Mouse (Mus musculus): ENCODE results near the gene Mmp20.
A peak's percentile ranks its signal among the peaks of the same experiment; 100 is the strongest.

Mmp20 gene

DNA sequence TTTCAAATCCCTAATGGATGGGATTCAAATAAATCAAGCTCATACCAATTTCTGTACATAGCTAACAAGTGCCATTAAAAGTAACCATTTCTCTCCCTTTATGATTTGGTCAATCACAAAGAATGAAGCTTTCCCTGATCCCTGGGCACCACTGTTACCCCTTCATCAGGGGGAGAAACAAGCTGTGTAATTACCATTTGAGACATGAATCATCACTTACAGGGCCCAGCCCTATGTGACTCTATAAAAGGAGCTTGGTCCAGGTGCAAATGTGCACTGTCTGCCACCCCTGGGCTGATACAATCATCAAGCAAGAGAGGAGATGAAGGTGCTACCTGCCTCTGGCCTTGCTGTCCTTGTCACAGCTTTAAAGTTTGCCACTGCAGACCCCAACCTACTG lies at the start of gene Mmp20:
TSS of gene Mmp20 (plus strand) at position 301 of the 400 bp plus-strand sequence.
- DNase-seq (ENCODE audit: low read depth, low spot score), result no peak

DNA sequence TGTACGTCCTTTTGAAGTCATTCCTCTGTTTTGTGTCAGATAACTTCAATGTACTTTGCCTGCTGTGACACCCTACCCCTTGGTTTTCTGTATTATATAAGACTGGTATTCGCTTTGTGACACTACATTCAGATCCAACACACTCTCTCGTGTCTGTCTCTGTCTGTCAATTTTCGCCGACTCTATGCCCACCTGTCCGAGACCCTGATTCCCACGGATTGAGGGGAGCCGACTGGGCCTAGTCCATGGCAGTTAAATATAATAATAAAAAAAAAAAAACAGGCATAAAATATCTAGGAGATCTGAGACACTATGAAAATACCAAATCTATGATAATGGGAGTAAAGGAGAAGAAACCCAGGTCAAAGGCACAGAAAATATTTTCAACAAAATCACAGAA lies 38.0 kb upstream of the Mmp20 start:
- DNase-seq (ENCODE audit: low read depth, low spot score), result no peak

DNA sequence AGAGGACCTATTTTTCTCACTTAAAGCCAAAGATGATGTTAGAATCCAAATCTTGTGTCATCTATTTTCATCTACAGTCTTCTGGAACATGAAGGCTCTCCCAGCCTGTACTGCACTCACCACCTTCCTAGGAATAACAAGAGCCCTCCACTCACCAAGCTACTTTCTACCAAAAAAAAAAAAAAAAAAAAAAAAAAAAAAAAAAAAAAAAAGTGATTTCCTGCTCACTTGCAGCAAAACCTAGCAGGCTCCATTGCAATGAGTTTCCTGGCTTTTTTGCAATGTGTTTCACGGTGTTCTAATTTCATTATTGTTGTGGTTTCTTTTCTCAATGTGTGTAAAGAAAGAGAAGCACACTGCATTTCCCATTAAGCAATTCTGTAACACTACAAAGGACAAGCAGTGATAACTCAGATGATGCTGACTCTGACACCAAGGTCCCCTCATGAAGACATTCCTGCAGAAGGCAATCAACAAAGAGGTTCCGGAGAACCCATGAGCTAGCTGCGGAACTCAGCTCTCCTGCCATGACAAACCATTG lies 34.7 kb upstream of the Mmp20 start:
- no peak for DNase-seq (ENCODE audit: low read depth, low spot score)

DNA sequence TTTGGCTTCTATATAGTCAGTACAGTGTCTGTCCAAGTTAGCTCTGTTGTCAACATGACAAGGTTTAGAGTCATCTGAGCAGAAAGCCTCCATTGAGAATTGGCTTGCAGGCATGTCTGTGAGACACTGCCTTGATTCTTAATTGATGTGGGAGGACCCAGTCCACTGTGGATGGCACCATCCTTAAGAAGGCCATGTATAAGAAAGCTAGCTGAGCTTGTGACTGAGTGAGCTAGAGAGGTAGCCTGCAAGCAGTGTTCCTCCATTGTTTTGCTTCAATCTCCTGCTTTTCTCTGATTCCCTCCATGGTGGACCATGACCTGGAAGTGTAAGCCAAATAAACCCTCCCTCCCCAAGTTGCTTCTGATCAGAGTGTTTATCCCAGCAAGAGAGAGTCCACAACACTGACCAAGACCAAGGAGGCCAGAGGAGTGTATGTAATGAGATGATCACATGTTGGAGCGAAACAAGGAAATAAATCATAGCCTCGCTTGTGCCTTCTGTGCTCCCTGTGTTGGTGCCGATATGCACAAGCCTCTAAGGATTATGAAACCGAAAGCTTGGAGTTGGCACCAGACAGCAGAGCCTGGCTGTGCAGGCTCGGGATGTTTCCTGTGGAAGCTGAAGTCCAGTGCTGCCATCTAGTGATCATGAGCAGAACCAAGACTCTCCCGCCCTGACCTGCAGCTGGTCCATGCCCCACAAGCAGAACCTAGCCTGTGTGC lies 33.1 kb upstream of the Mmp20 start:
- peak; percentile 81 for DNase-seq (ENCODE audit: low read depth, low spot score)

DNA sequence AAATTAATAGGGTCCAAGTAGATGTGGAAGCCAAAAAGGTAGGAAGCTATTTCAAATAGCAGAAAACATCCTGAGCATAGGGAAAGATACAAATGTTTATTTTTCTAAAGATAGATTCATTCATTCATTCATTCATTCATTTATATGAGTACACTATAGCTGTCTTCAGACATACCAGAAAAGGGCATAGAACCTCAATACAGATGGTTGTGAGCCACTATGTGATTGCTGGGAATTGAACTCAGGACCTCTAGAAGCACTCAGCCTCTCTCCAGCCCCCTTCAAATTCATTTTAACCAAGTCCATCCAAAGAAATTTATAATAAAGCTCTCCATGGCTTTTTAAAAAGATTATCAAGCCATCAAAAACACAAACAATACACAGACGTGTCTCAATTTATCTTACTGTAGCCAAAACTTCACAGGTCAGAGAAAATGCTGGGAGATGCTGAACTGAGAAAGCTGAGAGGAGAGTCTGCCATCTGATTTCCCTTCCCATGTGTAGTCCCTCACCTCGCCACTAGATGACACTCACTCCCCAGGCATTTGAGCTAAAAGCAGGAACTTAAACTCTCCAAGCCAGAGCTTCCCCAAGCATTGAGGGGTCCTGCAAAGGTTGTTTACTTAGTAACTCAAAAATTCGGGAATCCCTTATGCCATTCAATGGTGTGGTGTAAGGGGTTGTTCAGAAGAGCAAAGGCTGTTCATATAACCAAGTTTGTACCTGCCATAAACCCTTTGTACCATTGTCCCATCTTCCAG lies 24.9 kb upstream of the Mmp20 start:
- DNase-seq (ENCODE audit: low read depth, low spot score), result peak; percentile 70

DNA sequence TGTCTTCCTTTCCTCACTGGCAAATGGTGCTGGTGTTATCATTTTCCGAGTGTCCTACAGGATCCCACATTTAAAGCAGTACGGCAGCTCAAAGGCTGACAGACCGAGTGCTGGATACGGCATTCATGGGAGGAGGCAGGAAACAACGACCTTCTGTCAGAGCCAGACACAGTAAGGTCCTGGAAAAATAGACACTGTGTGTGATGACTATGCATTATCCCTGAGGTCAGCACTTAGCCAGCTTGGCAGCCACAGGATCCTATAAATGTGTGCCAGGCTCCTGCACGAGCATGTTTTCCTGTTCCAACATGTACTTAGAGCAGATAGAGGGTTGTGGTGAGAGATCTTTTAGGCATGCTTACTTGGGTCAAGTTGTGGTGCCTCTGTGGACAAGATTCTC lies 24.0 kb upstream of the Mmp20 start:
- DNase-seq (ENCODE audit: low read depth, low spot score), result no peak

DNA sequence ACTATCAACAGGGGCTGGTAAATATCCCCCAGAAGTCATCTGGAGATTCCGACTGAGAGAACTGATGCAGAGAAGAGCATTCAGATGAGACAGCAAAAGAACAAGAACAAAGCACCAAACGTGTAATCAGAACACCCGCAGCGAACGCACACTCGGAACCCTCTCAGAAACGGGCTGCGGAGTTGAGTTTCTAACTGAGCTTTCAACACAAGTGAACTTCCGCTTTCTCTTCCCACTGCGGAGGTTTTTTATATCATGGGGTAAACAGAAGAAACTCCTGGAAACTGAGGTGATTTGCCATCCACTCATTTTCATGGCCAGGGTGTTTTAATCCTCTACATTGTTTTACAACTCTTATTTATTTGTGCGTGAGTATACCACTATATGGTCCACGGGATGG lies 22.4 kb upstream of the Mmp20 start:
- DNase-seq (ENCODE audit: low read depth, low spot score), result peak; percentile 79

DNA sequence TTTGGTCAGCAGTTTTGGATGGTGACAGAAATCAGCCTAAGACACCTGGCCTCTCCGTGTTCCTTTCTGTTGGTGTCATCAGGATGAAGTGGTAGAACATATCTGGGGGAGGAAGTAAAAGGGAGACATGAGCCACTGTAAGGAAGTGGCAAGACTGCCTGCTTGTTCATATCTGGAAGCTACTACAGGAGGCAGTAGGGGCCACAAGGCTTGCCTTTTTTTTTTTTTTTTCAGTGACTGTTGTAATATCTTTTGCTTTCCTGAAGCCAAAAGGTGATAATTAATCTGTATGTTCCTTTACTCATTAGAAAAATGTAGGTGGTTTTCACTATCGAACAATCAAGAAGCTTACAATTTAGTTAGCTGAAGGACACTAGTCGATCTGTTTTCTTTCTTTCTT lies 5.4 kb upstream of the Mmp20 start:
- no peak for DNase-seq (ENCODE audit: low read depth, low spot score)

DNA sequence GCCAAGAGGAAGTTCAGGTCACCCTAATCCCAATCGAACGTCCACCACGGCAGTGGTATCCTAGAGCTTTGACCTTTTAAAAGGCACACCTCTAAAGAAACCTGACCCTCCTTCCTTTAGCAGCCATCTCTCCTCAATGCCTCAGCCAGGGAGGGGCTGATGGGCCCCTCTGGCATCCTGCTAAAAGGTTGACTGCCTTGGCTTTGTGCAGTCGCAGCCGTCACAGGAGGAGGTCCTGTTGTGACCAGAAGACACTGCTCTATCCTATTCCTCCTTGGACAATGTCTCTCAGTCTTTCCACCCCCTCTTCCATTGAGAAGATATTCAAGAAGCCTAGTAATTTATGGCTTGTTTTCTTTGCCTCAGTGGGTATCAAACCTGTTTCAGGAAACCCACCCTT lies 5.9 kb downstream of the Mmp20 start:
- no peak for DNase-seq (ENCODE audit: low read depth, low spot score)

DNA sequence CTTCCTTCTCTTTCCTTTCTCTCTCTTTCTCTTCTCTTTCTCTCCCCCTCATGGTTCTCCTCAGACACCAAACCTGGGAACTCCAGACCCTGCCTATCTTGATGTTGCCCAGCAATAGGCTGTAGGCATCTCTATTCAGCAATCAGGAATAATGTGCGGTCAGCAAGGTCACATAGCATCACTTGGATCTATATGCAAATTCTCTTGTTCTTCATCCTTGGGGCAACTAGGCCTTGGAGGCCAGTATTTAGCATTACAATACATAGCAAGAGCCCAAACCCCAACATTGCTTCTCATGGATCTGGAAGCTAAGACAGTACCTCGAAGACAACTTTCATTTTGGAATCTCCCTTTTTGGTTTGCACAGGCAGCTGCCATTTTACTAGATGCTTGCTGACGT lies 19.9 kb downstream of the Mmp20 start:
- no peak for DNase-seq (ENCODE audit: low read depth, low spot score)

DNA sequence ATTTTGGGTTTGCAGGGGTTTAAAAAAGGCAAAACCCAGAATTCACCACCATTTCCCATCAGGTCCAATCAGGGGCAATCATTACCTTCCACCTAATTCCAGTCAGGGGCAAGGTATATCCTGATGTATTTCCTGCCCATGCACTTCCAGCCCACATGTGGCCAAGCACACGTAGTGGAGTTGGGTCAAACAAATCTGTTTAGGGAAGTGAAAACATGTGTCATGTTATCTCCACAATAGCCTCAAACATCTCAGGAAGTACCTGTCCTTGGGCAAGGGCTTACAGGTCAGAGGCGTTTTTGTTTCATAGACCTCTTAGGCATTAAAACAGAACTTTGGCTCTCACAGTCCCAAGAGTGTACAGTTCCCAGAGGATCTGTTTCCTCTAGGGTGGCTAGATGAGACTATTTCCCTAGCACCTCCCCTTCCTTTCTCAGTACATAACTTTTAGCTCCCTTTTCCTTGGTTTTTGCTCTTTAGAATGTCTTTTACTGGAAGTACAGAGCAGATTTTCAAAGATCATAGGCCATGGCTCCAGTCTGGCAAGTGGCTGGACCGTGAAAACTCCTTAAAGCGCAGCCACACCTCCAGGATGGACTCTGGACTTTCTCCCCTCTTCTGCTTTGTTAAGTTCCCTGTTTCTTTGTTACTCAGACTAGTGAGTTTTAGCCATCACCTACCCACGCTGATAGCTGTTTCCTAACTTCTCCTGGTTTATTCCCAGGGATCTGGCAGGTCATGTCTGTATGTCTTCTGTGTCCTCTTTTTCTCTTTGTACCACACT lies 22.6 kb downstream of the Mmp20 start:
- DNase-seq (ENCODE audit: low read depth, low spot score), result peak; percentile 57

DNA sequence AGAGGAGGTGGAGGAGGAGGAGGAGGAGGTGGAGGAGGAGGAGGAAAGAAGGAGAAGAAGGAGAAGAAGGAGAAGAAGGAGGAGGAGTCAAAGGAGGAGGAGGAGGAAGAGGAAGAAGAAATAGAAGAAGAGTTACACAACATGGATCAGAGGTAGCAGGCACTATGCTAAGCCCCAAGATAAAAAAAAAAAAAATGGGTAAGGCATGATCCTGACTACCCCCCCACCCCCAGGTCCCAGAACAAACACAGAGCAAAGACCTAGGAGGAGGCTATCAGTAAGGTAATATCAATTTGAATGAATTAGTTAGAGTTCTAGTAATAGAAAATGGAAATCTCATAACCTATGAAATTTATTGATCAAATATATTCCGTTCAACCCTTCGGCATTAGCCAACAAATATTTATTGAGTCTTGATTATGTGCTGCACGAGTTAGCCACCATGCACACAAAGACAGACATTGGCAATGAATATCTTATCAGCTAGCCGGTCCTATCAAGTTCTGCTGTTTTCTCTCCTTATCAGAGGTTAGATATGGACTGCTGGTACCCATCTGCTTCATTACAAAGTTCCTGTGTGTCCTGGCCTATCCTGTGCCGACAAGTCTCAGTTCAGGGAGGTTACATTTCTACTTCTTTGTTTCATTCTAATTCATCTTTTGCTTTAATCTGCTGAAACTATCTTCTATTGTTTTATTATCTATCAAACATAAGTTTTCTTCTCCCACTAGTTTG lies 24.5 kb downstream of the Mmp20 start:
- no peak for DNase-seq (ENCODE audit: low read depth, low spot score)

DNA sequence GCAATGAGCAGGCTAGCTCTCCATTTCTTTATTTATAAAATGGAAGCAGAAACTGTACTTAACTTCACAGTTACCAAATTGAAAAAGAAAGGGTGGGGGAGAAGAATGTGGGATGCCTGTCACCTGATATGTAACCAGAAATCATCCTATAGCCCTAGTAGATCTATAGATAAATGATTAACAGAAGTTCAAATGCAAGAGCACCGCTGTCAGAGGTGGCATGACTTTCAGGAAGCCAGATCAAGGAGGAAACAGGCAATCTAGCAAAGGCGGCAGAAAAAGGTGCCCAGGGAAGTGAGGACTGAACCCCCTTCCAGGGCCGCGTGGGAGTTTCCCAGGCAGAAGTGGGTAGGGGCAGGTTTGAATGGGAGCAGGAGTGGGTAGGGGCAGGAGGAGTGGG lies 29.9 kb downstream of the Mmp20 start:
- DNase-seq (ENCODE audit: low read depth, low spot score), result no peak

DNA sequence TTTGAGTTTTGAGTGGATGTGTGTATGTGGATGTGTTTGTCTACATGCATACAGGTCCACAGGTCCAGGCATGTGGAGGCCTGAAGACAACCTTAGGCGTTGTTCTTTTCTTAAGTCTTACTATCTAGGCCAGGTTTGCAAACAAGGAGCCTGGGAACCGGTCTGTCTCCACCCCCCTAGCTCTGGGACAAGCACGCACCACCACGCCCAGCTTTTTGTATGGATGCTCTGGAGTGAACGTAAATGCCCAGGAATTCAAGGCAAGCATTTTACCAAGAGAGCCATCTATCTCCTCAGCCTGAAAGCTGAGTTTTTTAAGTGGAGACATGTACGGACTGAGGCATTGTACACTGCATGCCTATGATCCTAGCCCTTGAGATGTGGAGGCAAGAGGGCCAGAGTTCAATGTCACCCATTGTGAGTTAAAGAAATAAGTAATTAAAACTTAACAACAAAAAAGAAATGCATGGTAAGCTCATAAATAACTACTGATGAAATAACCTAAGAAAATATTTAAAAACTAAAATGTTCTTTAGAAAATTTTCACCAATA lies 31.5 kb downstream of the Mmp20 start:
- DNase-seq (ENCODE audit: low read depth, low spot score), result no peak

DNA sequence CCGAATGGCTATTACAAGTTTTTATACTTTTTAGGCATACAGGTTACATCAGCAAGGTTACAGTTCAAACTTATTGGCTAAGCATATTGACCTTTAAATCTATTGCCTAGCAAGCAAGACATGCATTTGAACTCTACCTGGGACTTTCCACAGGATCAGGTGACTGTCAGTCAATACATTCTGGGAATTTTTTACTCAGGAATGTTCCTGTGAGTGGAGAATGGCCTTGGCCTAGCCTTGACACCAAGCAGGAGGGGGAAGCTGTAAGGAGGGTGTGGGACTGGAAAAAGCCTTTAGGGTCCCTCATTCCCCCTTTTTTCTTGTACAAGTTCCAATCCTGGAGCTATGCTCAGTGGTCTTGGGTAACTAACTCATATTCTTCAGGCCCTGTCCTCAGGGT lies 33.3 kb downstream of the Mmp20 start:
- DNase-seq (ENCODE audit: low read depth, low spot score), result no peak

DNA sequence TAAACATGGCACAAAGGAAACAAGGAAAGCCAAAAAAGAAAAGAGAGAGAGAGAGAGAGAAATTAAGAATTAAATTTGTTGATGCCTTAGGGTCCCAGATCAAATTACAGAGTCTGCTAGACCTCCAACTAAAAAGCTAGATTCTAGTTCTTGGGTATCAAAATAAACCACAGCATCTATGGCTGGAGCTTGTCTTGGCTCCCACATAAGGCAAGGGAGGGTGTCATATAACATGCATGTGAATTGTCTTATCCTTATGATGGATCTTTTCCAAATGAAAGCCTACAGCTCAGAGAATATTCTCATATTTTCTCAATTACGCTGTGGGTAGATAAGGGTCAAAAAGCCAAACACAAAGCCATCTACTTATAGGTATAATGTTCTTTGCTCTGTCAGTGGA lies 41.6 kb downstream of the Mmp20 start:
- no peak for DNase-seq (ENCODE audit: low read depth, low spot score)

DNA sequence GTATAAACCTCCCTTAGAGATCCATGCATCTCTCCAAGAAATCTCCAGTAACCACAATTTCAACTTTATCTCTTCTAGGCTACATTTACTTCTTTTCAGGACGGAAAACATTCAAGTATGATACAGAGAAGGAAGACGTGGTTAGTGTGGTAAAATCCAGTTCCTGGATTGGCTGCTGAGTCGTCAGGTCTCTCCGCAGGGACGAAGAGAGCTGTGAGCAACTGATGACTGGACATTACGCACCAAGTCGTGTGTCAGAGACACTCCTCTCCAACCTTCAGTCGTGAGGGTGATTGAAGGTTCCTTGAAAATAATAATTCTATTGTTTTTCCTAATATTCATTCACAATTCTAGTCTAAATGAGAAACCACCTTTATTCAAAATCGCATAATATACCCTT lies 45.0 kb downstream of the Mmp20 start:
- no peak for DNase-seq (ENCODE audit: low read depth, low spot score)

DNA sequence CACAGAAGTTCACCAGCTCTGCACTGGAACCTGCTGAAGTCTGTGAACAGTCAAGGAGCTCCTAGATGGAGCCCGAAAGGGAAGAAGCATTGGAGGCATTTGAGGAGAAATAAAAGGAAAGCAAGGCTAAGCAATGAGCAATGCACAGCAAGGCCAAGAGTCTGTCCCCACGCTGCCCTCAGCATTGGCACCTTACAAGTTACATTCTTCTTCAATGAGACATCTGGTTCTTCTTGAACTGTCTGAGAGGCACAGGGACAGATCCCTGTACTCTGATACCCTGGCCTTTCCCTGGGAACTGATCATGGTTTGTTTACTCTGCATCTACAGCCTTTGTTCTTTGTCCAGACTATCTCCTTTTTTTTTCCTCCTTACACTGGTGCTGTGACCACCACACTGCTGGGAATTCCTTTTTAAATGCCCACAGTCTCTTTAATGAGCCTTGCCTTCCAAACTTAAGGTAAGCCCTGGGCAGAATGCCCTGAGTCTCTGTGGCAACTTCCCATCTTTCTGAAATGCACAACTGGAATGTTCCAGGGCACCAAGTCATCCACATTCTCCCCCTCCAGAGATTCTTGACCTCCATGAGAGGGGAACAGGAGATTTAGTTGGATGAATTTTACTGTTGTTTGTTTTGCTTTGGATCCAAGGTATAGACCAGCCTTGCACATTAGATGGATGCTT lies 50.3 kb downstream of the Mmp20 start:
- no peak for DNase-seq (ENCODE audit: low read depth, low spot score)

DNA sequence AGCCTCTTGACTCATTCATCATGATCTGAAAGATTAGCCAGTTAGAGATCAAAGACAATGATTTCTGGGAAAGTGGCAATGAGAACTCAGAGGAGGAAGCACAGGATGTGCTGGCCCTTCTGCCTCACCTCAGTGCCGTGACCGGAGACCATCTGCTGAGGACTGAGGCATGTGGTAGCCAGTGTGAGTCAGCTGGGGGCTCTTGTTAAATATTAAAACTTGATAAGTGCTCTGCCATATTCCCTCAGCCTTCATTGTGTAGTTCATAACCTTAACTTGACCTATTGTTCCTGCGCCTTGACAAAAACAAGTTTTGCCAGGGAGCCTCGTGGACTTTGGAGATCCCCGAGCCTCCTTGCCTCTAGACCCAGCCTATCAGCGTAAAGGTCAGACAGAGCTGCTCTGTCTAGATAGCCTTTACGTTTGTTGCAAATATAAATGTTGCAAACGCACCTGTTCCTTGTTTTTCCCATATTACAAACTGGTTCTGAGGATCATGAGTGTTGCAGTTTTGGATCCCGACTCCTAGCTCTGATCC lies 54.1 kb downstream of the Mmp20 start:
- DNase-seq (ENCODE audit: low read depth, low spot score), result no peak

DNA sequence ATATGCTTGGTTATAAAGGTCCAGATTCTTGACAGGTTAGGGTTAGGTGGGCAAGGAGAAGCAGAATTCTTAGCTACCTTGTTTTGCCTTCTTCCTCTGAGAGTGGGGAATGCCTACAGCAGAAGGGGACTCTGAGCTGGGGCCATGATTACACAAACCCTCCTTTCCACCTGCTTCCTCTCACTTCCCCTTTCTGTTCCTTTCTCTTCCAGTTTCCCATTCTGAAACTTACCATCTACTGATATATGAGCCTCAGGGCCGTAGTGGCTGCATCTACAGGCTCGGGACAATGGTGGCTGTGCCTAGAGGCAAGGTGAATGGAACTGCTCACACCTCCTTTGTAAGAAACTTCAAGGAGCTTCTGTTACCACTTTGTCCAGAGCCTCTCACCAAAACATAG lies 58.0 kb downstream of the Mmp20 start:
- DNase-seq (ENCODE audit: low read depth, low spot score), result peak; percentile 76
